Mouse (Mus musculus) urinary bladder, adult 18-20 months (tissue): ENCODE results near the gene Fam149a.
A peak's percentile ranks its signal among the peaks of the same experiment; 100 is the strongest.

Experiments
- DNase-seq, 2 experiments: peaks; one replicate each; pipeline ENCODE4 v3.0.0; 2022; ENCODE audit warnings: low spot score in 2 of 2, mixed read lengths in 2 of 2

Fam149a gene

DNA sequence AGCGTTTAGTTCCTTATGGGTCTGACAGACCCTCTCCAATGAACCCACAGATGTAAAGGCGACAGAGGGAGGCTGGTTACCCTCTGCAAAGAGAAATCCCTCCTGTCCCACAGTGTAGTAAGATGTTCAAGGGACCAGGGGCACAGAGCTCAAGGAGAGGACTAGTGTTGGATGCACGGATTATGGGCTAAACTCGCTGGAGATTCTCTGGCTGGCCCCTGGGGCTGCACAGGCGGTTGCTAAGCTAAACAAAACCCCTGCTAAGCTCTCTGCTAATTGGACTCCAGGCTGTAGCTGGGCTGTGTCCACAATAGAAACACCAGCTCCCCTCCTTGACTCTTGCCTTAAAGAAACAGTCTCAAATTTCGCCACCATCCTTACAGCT, at the start of gene Fam149a:
Gene Fam149a, minus strand, starts transcription at position 329 of the 385 bp plus-strand sequence.
- no peak for DNase-seq

DNA sequence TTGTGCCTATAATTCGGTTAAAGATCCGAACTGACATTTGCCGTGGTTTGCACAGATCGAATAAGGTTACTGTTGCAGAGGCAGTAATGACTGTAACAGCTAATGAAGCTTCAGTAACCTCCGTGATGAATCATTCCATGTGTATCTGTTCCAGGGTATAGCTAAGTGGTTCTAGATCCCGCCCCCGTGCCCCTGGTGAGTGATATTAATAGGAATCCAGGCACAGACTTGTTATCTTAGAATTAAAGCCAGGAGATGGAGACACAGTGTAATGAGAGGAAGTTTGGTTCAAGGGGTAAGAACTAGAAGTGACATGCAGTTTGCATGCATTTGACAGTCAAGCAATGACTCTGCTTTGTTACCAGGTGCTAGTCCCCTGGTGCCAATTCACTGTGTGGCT, 38.1 kb upstream of the Fam149a start:
- no peak for DNase-seq

DNA sequence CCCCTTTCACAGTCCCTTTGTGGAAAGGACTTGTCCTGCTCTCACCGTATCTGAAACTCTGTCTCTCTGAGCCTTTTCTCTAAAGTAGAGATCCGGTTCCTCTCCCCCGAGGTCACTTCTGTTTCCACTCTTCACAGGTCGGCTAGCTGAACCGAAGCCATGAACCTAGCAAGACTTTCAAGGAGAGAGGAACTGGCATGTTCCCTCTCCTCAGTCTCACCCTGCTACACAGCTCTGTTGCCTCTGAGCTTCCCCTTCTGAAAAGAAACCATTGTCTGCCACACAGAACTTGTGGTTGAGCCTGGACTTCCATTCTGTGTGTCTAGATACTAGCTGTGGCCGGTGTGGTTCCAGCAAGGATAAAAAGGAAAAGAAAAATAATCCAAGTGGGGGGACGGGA, 32.9 kb upstream of the Fam149a start:
- DNase-seq = no peak

DNA sequence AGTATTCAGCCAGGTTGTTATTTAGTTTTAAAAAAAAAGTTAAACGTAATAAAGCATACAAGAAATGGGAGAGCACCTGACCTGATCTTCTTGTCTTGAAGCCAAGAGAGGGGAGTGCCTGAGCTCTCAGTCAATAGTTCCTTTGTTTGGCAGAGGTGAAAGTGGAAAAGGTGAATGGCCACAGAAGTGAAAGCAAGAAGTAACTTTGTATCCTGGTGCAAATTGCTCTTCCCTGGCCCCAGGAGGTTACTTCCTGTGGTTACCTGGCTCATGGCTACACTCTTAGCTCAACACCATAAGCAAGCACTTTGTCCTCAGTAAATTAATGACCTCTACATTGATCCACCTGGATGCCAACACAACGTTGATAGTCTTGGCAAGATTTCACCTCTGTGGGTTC, 28.8 kb upstream of the Fam149a start, which contains the start of gene Tlr3:
Gene Tlr3, minus strand, starts transcription at position 199 of the 400 bp plus-strand sequence.
- no peak for DNase-seq

DNA sequence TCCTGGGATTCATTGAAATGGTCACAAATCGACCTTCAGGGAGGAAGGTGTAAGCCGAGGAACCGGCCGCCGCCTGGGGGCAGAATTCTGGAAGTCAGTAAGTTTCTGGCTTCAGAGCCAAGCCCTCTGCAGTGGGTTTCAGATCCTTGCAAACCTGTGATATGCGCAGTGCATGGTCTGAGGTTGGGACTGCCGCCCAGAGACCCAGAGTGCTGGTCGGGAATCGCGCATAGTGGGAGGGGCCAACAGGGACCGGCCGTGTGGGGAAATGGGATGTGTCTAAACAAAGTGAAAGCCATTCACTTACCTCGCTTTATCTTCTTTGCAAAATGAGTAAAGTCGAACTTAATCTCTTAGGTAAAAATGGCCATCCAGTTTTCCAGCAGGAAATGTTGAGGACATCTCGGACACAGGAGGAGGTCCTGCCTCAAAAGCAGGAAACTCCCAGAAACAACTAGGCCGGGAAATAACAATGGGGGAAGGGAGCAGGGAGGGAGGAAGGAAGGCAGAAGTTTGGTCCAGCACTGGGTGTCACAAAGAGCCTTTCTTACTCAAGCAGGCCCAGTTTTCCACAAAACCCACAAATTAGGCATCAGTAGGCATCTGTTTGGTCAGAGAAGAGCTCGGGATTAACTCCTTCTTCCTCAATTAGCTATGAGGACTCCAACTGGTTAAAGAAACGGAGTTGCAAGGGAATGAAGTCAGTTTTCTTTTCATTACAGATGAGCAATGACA, 28.2 kb upstream of the Fam149a start:
- peak; percentile 62 to 72 for DNase-seq

DNA sequence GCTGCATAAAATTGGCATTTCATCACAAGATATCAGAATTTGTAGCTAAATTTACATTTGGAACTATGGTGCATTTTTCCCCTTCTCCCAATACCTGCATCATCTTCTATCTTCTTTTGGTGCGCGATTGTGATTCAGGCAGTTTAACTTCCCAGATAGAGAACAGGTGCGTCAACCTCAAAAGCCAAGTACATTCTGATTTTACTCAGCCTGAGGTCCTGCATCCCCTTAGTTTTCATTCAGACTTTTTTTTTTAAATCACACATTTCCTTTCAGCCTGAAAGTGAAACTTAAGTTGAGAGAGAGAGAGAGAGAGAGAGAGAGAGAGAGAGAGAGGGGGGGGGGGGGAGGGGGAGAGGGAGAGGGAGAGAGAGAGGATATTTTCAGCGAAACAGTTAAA, 27.6 kb upstream of the Fam149a start:
- DNase-seq = no peak

DNA sequence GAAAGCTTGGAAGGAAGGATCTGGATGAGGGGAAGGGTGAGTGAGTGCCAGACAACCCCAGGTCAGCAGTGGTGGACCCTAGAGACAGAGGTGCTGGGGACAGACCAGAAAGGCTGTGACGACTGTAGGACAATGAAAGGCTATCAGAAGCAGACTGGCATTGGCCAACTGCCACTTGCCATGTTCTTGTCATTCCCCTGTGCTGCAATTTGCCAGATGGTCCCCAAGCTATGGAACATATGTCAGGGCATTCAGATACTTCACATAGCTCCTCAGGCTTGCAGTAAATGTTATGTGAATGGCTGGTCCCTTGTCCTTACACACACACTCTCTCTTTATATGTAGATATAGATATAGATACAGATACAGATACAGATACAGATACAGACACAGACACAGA, 1.2 kb upstream of the Fam149a start:
- no peak for DNase-seq

DNA sequence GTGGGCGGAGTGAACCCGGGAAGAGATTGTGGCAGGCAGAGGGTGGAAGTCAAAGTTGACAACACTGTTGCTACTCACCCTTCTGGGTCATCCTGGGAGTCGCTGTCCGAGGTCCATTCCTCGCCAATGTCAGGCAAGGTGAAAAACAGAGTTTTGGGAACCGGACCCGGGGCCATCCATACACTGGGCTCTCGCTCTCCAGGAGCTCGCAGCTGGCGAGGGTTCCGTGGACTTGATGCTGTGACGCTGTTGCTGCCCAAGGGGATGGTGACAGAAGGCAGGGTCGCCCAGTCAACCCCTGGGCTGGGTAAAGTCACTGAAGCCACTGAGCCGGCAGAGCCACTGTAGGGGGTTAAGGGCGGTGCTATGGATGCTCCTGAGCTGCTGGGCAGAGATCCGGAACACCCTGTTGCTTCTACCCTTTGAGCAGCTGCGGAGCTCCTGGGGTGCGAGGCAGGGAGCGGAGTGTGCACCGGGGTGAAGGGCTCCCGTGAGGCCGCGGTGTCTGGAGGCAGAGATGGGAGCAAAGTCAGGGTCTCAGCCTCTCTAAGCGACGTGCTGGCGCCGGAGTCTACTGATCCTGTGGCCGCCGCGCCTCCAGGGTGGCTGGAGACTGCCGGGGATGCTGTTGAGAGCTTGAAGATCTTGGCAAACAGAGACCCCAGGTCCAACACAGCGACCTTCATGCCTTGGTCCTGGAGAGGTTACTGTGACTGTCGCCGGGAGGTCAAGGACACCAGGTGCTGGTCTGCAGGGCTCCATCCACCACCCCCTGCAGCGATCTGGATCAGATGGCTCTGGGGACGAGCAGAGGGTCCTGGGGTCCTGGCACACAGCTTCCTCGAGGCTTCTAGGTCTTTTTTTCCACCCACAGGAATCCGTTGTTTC, 772 bp downstream of the Fam149a start:
- no peak for DNase-seq

DNA sequence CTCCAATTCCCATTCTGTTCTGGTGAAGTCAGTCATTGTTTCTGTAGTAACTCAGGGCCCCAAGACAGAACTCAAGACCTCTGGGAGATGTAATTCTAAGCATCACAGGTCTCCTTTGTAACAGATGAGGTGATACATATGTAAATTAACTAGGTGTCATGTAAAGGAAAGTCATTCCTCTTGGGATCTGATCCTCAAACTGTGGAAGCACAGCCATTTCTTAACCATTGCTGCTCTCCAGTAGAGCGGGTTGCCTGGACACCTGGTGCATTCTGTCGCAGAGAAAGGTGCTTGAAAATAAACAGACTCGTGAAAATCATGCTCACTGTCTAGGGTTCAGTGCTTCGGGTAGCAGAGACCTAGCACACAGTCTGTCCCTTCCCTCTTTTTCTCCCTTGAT, 1.5 kb downstream of the Fam149a start:
- no peak for DNase-seq

DNA sequence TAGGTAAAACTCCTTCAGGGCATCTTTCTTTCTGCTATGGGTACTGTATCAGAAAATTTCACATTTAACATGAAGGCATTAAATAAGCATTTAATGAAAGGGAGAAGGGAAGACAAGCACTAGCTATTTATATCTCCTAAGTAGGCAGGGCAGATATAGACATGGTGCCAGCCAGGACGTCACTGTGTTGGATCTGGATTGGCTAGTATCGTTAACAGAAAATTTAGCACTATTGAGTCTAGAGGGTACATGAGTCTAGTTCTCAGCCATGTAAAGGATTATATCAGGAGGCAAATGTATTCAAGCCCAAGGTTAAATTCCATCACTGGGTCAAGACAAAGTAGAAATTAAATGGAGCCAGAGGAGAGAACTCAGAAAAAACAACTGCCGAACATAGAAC, 8.0 kb downstream of the Fam149a start:
- DNase-seq = no peak

DNA sequence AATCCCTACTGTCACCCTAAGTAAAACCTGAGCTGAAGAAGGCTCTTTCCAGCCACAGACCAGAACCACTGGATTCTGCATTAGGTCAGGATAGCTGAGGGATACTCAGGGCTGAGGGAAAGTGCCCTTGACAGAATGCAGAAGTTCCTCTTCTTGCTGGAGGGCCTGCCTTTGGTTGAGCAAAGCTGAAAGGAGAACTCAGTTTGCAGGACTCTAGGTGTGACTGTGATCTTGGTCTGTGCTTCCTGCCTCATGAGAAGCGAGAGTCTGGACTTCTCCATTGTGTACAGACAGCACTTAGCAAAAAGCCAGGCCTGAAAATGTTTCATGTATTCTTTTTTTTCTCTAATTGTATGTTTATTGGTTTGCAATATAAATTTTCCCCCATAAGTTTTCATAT, 14.9 kb downstream of the Fam149a start:
- no peak for DNase-seq

DNA sequence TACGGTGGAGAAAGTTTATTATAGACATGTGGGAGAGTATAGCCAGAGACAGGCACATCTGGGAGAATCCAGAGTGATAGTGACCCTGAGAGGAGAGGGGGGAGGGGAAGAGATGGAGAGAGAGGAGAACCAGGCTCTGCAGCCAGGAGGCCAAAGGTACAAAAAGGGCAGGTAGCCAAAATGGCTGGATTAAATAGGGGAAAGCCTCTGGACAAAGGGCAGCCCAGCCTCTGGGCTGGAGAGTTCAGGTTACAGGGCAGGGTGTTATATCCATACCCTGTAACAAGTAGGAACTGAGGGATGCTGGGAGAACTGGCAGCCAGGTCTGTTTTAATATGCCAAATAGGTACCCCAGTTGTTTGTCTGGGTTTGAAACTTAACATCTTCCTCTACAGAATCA, 18.9 kb downstream of the Fam149a start:
- DNase-seq = no peak

DNA sequence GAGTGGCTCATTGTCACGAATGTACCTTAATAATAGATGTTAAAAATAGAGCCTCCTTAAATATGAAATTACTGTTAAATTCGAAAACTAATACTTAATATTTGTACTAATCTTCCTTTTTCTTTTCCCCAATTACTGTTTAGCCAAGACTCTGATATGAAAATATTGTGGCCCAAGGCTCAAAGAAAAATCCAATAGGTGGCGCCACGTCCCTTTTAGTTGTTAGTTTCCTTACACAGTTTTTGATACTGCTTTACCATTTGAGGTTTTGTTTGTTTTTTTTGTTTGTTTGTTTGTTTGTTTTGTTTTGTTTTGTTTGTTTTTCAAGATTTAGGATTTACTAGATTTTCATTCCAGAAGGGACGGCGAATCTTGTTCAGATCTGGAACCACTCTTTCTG, 19.8 kb downstream of the Fam149a start:
- no peak for DNase-seq

DNA sequence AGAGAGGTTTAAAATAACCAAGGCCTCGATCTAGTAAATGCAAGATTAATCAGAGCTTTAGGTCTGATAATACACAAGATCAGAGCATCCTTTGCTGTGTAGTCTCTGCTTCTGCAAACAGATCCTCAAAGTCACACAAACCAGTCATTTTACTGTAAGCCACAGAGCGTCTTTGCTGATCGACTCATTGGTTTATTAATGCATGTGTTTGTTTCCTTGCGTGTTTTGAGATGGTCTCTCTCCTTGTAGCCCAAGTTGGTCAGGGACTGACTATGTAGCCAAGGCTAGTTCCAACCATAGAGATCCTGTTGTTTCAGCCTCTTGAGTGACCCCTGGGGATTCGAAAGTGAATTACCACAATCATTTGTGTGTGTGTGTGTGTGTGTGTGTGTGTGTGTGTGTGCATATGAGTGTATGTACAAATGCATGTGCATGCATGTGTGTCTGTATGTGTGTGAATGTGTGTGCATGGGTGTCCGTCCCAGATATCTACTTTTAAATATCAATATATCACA, 22.9 kb downstream of the Fam149a start:
- no peak for DNase-seq

DNA sequence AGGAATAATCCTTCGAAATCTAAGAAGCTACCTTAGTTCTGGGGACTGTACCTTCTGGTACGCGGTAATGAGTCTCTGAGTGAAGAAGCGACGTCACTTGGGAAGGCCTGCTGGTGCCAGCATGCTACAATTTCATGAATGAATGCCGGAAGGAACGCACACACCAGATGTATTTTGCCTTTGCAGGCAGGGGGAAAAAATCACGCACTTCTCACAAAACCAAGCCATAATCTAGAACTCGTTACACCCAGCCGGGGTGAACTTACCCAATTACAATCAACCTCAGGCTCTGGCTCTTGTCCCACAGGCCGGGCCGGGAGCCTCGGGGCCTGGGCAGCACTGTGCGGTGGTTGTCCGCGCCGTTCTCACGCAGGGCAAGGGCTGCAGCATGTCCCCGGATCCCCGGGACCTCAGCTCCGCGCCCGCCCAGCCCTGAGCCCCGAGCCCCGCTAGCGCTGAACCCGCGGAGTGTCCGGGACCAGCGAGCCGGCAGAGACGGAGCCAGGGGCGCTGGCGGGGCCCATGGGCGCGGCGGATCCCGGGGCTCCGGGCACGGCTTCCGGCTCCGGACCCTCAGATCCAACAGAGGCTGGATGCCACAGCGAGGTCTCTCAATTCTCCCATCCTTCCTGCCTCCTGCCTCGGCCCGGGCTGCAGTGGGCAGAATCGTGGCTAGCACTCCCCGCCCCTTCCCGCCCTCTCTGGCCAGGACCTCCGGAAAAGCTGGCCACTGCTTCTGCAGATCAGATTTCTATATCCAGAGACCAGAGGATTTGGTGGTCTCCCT, 23.8 kb downstream of the Fam149a start:
- peak; percentile 19 to 43 for DNase-seq

DNA sequence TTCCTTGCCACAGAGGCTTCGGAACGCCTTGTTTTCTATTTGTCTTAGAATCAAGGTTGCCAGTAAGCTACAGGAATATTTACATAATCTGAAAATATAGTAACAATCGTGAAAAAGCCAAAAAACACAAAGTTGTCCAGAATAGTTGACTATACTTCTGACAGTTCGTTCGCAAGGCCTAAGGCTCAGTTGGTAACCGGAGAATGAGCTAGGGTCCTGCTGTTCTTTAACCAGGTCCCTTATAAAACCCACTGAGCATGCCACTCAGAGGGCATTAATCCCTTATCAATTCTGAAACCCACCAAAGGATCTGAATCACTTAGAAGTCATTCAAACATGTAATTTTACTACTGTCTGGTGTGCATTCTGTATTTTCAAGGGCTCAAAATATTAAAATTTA, 26.3 kb downstream of the Fam149a start:
- no peak for DNase-seq

DNA sequence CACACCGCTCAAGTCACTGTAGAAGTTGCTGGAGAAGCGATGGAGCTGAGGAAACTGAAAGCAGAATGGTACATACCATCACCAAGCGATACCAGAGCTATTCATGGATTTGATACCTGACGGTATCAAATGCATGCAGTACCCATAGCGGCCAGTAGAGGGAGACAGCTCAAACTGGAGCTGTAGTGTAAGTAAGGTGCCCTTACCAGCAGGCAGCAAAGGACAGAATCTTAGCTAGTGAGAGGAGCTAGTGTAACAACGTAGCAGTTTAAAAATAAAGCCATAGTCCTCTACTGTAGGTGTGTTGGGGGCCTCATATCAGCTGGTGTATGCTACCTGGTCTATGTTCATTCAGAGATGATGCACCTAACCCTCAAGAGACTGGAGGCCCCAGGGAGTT, 37.1 kb downstream of the Fam149a start:
- DNase-seq = peak; percentile 15 to 35

DNA sequence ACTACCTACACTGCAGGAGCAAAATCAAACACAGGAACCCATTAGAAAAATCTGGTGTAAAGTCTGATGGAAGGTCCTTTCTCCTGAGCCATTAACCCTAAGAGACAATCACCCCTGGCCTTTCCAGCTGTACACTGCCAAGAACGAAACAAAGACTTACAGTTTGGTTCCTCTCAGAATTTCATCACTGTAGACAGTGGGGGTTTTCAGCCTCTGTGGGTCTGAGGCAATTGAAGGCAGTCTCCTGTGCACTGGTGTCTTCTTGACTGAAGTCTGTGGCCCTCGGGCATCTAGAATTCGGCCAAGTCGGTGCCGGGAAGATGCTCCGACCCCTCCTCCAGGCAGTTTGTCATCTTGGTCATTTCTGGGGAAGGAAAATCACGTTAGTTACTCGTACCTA, 37.8 kb downstream of the Fam149a start:
- no peak for DNase-seq

DNA sequence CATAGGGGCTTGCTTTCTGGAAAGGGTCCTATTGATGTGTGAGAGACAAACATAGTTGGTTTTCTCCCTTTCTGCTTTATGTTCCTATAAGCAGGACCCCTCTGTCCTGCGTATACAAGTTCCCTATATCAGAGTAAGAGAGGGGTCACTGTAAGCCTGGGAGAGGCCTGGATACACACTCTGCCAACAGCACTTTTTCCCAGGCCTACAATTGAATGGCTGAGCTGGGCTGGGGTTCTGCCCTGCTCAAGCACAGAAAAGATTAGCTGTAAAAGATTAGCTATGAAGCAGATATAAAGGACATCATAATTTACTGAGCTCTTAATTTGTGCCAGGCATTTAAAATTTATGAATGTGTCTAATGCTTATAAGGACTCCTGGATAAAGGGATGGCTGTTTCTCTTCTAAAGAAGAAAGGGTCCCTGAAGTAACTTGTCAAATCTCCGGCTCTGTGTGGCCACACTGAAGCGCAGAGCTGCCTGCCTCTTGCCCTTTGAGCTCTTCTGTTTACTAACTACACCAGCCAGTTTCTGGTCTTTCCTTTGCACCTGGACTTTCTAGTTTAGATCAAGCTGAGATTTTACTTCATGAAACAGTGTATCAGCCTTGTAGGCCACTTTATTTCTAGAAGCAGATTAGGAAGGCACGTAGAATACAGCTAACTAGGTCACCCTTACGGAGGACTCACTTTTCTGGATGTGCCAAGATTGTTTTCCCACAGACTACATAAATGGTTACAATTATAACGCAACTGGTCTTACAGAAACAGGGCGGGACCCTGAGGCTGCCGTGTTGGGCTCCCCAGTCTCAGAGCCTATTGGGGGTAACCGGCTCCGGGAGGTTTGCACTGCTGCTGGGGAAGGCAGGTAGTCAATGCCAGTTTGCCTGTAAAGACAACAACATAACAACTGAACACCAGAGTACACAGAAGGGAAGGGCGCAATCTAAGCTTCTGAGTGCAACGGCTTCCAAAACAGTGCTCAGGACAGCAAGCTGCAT, 40.2 kb downstream of the Fam149a start:
- DNase-seq = no peak

DNA sequence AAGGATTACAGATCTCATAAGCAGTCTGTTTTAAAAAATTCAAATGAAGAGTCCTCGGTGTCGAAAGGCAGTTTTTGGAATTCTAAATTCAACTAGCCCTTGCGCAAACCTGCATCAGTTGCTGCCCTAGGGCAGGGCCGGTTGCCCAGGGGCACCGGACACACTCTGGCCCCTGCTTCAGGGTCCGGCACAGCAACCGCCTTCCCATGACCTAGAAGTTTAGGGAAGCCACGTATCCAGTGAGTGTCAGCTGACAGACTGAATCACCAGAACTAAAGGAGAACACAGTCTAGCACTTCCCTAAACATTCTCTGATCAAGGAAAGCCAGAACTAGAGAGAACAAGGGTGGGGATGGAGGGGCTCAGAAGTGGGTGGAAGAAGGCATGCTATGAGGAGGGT, 48.6 kb downstream of the Fam149a start:
- DNase-seq = peak in 1 of 2 experiments; percentile 18
